In genomic region chr5:3341931-3342770, GRCm38 (mm10) we compare ENCODE assay signal across 7 mouse cellular contexts. TPM values are rescaled to one million over a fixed set of nuclear protein-coding genes. Genes with fewer than 3 reads are reported as not detected.
A peak's percentile ranks its signal among the peaks of the same experiment; 100 is the strongest.
DNase-seq lines count a peak whose midpoint lies in the region; ATAC-seq and TF ChIP-seq lines count a peak whose summit lies in the region.

No protein-coding gene starts in this region.

- WGBS in limb, embryonic 13.5 days: under 1% methylated on average over 60 of the region's 60 CpGs
- WGBS in midbrain, embryonic 14.5 days: under 1% methylated on average over 60 of the region's 60 CpGs

- no peak; a peak in 1 of 4 replicates for TF ChIP-seq EP300 in MEL (IDR thresholded peaks at IDR 0.05; ENCODE audit: low read depth in 1 of 2, low read length in 2 of 2)

- peak overlapping the region; percentile 98 for H3K9ac ChIP-seq in MEL (ENCODE audit: control insufficient read depth, low read depth, low read length, poor library complexity, severe bottlenecking)
- peak overlapping the region; percentile 79 for H3K9ac ChIP-seq in limb, embryonic 13.5 days
- peak overlapping the region; percentile 39; the same call in 1 of the 2 replicates for H3K9ac ChIP-seq in midbrain, embryonic 14.5 days (replicated peaks; ENCODE audit: low read length)

- intact Hi-C loops in gastrocnemius, adult 2 months (cut with DNase I): loop anchor here (10.0 kb wide), 1 partner anchor 187 kb away; no protein-coding TSS in a partner anchor

- H3K4me3 ChIP-seq in MEL (ENCODE audit: control insufficient read depth in 1 of 2, insufficient read depth in 1 of 2, low read depth in 2 of 2, low read length in 2 of 2): peak overlapping the region; percentile 74 to 98
- H3K4me3 ChIP-seq in brown adipose tissue, adult 24 weeks (ENCODE audit: insufficient read depth, low read depth, low read length): peak overlapping the region; percentile 82
- peak overlapping the region; percentile 90 for H3K4me3 ChIP-seq in gastrocnemius, adult 2 months
- H3K4me3 ChIP-seq in limb, embryonic 13.5 days: peak overlapping the region; percentile 65
- H3K4me3 ChIP-seq in midbrain, embryonic 14.5 days (replicated peaks; ENCODE audit: low read depth, low read length): peak overlapping the region; percentile 53

- H3K27me3 ChIP-seq in MEL (ENCODE audit: control insufficient read depth in 1 of 2, insufficient read depth in 2 of 2, low read length in 2 of 2): no peaks in the 10 kb centered on the region
- no peaks in the 10 kb centered on the region for H3K27me3 ChIP-seq in limb, embryonic 13.5 days
- H3K27me3 ChIP-seq in midbrain, embryonic 14.5 days (ENCODE audit: control insufficient read depth, insufficient read depth, low read length): peaks cover 26% of the 10 kb centered on the region

- H3K79me2 ChIP-seq in MEL (ENCODE audit: control insufficient read depth, insufficient read depth, low read length, poor library complexity): peaks cover 67% of the 10 kb centered on the region

- TF ChIP-seq POLR2A in MEL (IDR thresholded peaks at IDR 0.05; ENCODE audit: control insufficient read depth in 1 of 2, insufficient read depth in 1 of 2, low read depth in 1 of 2, low read length in 2 of 2, poor library complexity in 1 of 2): peak; percentile 1 to 64

- peaks cover 3 to 6% of the 10 kb centered on the region in 2 experiments; a peak in 2 of 4 replicates for H3K4me1 ChIP-seq in MEL (ENCODE audit: control insufficient read depth in 1 of 2, insufficient read depth in 2 of 2, low read length in 2 of 2)
- H3K4me1 ChIP-seq in brown adipose tissue, adult 24 weeks (ENCODE audit: control insufficient read depth, insufficient read depth, insufficient read length, low read length): no peaks in the 10 kb centered on the region
- no peaks in the 10 kb centered on the region; the same call in 1 of the 2 replicates for H3K4me1 ChIP-seq in limb, embryonic 13.5 days
- H3K4me1 ChIP-seq in midbrain, embryonic 14.5 days (ENCODE audit: control insufficient read depth, insufficient read depth, low read length): 0 out of 2 replicates have a peak, but pooled peaks cover 17% of the 10 kb centered on the region

- peak overlapping the region; percentile 95 for H3K27ac ChIP-seq in MEL (ENCODE audit: control insufficient read depth, low read depth, low read length)
- no peak overlapping the region for H3K27ac ChIP-seq in brown adipose tissue, adult 24 weeks (replicated peaks; ENCODE audit: low read depth, low read length)
- H3K27ac ChIP-seq in gastrocnemius, adult 2 months: peak overlapping the region; percentile 74
- H3K27ac ChIP-seq in limb, embryonic 13.5 days: peak overlapping the region; percentile 81
- H3K27ac ChIP-seq in midbrain, embryonic 14.5 days (replicated peaks; ENCODE audit: low read depth, low read length): peak overlapping the region; percentile 41; the same call in 1 of the 2 replicates

- TF ChIP-seq CTCF in MEL (IDR thresholded peaks at IDR 0.05 in 2 of 3, conservative IDR thresholded peaks at IDR 0.05 in 1 of 3; ENCODE audit: control insufficient read depth in 1 of 3, insufficient read depth in 1 of 3, low read depth in 2 of 3, low read length in 3 of 3, poor library complexity in 1 of 3, severe bottlenecking in 1 of 3): no peak
- TF ChIP-seq CTCF in gastrocnemius, adult 2 months (IDR thresholded peaks at IDR 0.05): no peak

- peaks cover 11 to 18% of the 10 kb centered on the region in 2 experiments for H3K36me3 ChIP-seq in MEL (ENCODE audit: control insufficient read depth in 1 of 2, insufficient read depth in 2 of 2, low read length in 2 of 2)
- peaks cover 3% of the 10 kb centered on the region; the same call in 1 of the 2 replicates for H3K36me3 ChIP-seq in limb, embryonic 13.5 days
- H3K36me3 ChIP-seq in midbrain, embryonic 14.5 days (ENCODE audit: control insufficient read depth, insufficient read depth, low read length): no peaks in the 10 kb centered on the region

- H3K9me3 ChIP-seq in MEL (replicated peaks; ENCODE audit: insufficient read depth, low read length): no peaks in the 10 kb centered on the region
- H3K9me3 ChIP-seq in limb, embryonic 13.5 days: no peaks in the 10 kb centered on the region
- no peaks in the 10 kb centered on the region for H3K9me3 ChIP-seq in midbrain, embryonic 14.5 days (ENCODE audit: control insufficient read depth, low read length)

- DNase-seq in MEL (ENCODE audit: low read depth, low spot score): peak; percentile 68
- peak; percentile 39 for DNase-seq in gastrocnemius, adult 2 months
- DNase-seq in induced T-regulatory cell, adult 2 months (ENCODE audit: low read depth): peak; percentile 75
- DNase-seq in midbrain, embryonic 14.5 days: peak; percentile 70
- DNase-seq in spleen, postnatal 10 days (ENCODE audit: low spot score in 2 of 2): peak; percentile 65 to 66

- H3K4me2 ChIP-seq in limb, embryonic 13.5 days (replicated peaks): peak overlapping the region; percentile 98
- peak overlapping the region; percentile 90 for H3K4me2 ChIP-seq in midbrain, embryonic 14.5 days (ENCODE audit: low read length)

- peak; percentile 22 for ATAC-seq in limb, embryonic 13.5 days (ENCODE audit: low FRiP score, low read depth)
- peak; percentile 44 for ATAC-seq in midbrain, embryonic 14.5 days (ENCODE audit: low FRiP score, low TSS enrichment)

- TF ChIP-seq RAD21 in MEL (IDR thresholded peaks at IDR 0.05; ENCODE audit: low read depth, low read length): no peak

TF ChIP-seq in MEL, 35 proteins besides CTCF, POLR2A, EP300 and RAD21:
- TF ChIP-seq NRF1 (IDR thresholded peaks at IDR 0.05; ENCODE audit: insufficient read depth, low read depth, low read length, poor library complexity, severe bottlenecking) (peak; percentile 72), CHD1 (IDR thresholded peaks at IDR 0.05; ENCODE audit: low read depth, low read length) (0 out of 2 replicates have a peak, but pooled peaks have one; percentile 55), ETS1 (IDR thresholded peaks at IDR 0.05; ENCODE audit: low read depth, low read length) (peak; percentile 6; the same call in 1 of the 2 replicates), GABPA (IDR thresholded peaks at IDR 0.05; ENCODE audit: low read depth, low read length) (no peak), USF1 (IDR thresholded peaks at IDR 0.05; ENCODE audit: low read depth, low read length) (peak; percentile 42; the same call in 1 of the 2 replicates), ZNF384 (IDR thresholded peaks at IDR 0.05; ENCODE audit: low read depth, low read length) (no peak), RCOR1 (IDR thresholded peaks at IDR 0.05; ENCODE audit: low read depth, low read length) (no peak), MYB (IDR thresholded peaks at IDR 0.05; ENCODE audit: low read depth, low read length) (no peak), POLR2AphosphoS5 (IDR thresholded peaks at IDR 0.05; ENCODE audit: borderline replicate concordance, low read depth, low read length) (no peak), TAL1 (IDR thresholded peaks at IDR 0.05; ENCODE audit: low read length) (no peak), MXI1 (IDR thresholded peaks at IDR 0.05; ENCODE audit: low read depth, low read length) (peak; percentile 77), MAZ (IDR thresholded peaks at IDR 0.05; ENCODE audit: low read depth, low read length) (no peak), TCF12 (IDR thresholded peaks at IDR 0.05; ENCODE audit: low read depth, low read length) (no peak), BHLHE40 (IDR thresholded peaks at IDR 0.05; ENCODE audit: borderline replicate concordance, low read depth, low read length) (0 out of 2 replicates have a peak, but pooled peaks have one; percentile 7), USF2 (IDR thresholded peaks at IDR 0.05; ENCODE audit: borderline replicate concordance in 1 of 2, insufficient read depth in 1 of 2, low read depth in 1 of 2, low read length in 2 of 2) (no peak), MAX (IDR thresholded peaks at IDR 0.05; ENCODE audit: low read length) (peak; percentile 65; the same call in 1 of the 2 replicates), HCFC1 (IDR thresholded peaks at IDR 0.05; ENCODE audit: low read depth, low read length) (no peak), ZMIZ1 (IDR thresholded peaks at IDR 0.05; ENCODE audit: low read depth, low read length) (no peak), MYC (IDR thresholded peaks at IDR 0.05; ENCODE audit: low read depth, low read length) (0 out of 2 replicates have a peak, but pooled peaks have one; percentile 1), TBP (IDR thresholded peaks at IDR 0.05; ENCODE audit: low read depth, low read length) (peak; percentile 1; the same call in 1 of the 2 replicates), ELF1 (IDR thresholded peaks at IDR 0.05; ENCODE audit: low read depth, low read length) (no peak), MAFK (IDR thresholded peaks at IDR 0.05; ENCODE audit: borderline replicate concordance, low read depth, low read length) (no peak), SIN3A (IDR thresholded peaks at IDR 0.05; ENCODE audit: low read length) (peak; percentile 62), MEF2A (IDR thresholded peaks at IDR 0.05; ENCODE audit: extremely low read depth, insufficient replicate concordance, low read depth, low read length, poor library complexity, severe bottlenecking) (no peak)

RNA-seq across cellular contexts. Expression of gene Cdk6, which starts 0.9 kb away (rescaled TPM):
- total RNA-seq in MEL (2012; rRNA removed): 195 and 197 TPM in 2 replicates
- 100 to 1,000 TPM in 1 of 2 experiments, 10 to 100 TPM in 1; 79.0 to 318 TPM for polyA plus RNA-seq in MEL (2012; ENCODE audit: insufficient read depth in 1 of 2, insufficient read length in 2 of 2, low read depth in 1 of 2, low replicate concordance in 2 of 2, missing spikeins in 1 of 2)
- polyA plus RNA-seq in brown adipose tissue, adult 24 weeks (2012; ENCODE audit: insufficient read depth, insufficient read length, missing spikeins): 3.8 and 4.7 TPM in 2 replicates
- 1 to 10 TPM in 1 of 2 experiments, under 1 TPM in 1; 0.92 to 1.2 TPM for total RNA-seq in gastrocnemius, adult 2 months (2021)
- polyA plus RNA-seq in limb, embryonic 13.5 days (2015; fragmentation: Nextera tagmentation; extraction: Ambion mirVana): 24.5 and 27.7 TPM in 2 replicates
- 8.7 and 15.9 TPM in 2 replicates for polyA plus RNA-seq in midbrain, embryonic 14.5 days (2014; fragmentation: Nextera tagmentation; extraction: Ambion mirVana)

Comparison
In these comparisons a context has a peak if more than half of its experiments do, and no peak if none do; other contexts are left out.
1. H3K9ac ChIP-seq: peak in every context shown above with its lines; median percentile 98 in MEL; 79 in limb, embryonic 13.5 days; 39 in midbrain, embryonic 14.5 days.